Mouse (Mus musculus): Measurements from ENCODE around the gene Them7. TPM values are rescaled to one million over a fixed set of nuclear protein-coding genes. Genes with fewer than 3 reads are reported as not detected.

Them7 gene
- total RNA-seq, 2 experiments from 2014 or later, result 1.4 to 1.6 TPM

DNA sequence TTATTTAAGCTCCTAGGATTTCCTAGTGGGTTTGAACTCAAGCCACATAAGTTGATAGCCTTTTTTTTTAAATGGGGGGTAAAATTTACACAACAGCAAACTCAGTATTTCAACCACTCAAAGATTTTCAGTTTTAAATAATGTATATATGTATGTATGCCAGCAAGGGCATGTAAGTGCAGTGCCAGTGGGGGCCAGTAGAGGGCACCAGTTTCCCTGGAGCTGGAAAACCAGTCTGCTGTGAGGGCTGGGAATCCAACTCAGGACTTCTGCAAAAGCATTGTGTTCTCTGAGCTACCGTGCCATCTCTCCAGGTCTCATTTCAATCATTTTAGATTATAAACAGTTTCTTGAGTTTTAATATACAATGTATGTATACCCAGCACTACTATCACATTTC lies 74.8 kb downstream of the Them7 start:
- no peak for DNase-seq
- intact Hi-C loops (cut with DNase I), result no loop called here

DNA sequence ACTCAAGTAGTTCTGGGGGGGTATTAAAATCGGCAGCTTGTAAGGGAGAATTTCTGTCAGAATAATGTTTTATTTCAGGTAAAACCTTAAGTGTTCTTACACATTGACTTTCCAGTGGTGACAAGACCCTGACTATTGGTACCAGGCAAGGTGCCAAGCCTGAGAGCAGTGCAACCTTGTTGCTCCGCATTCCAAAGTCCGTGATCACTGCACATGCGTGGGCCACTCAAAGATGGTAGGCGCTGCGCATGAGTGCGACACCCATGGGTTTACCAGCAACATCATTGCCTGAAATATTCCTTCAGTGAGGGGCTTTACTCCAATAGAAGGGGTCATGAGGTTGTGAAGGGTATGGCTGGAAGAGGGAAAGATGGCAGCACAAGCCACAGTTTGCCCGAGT lies 77.0 kb downstream of the Them7 start:
- intact Hi-C loops (cut with DNase I), result no loop called here
- DNase-seq, result no peak

DNA sequence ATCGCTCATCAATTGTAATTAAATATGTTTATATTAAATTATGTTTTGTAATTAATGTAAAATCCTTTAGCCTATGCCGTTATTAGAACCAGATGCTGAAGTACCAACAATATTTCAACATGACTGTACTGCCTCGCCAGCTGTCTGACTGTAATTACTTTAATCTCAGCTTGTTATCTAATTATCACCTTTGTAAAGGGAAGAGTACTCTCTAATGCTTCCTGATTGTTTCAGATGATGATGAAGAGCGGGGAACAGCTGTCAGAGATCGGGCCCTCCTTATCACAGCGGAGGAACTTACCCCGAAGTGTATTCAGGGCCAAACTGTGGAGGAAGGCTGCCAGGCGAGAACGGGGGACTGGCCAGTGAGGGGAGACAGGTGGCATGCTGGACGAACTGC lies 77.4 kb downstream of the Them7 start:
- intact Hi-C loops (cut with DNase I), result no loop called here
- no peak for DNase-seq

DNA sequence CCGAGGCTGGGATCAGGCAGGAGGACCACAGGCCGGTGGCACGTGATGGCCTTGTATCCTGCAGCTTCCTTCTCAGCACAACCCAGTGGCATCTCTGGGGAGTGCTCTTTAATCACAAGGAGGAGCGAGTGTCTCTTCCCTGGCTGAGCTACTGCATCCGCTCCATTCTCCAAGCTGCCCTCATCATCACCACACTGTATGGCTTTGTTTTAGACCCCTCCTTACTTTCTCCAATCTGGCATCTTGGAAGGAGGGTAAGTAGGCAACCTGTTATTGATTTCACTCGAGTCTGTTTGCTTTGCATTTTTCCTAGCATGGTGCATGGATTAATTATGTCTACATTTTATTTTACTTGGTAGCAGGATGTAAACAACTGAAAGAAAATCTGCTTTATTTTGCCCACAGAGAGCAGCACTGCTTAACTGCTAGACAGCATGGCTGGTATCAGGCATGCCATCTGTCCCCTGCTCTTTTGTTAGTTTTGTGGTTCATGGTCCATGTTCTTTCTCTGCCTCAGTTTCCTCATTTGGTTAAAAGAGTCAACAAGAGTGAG lies 79.9 kb downstream of the Them7 start:
- no peak for DNase-seq
- intact Hi-C loops (cut with DNase I), result no loop called here

DNA sequence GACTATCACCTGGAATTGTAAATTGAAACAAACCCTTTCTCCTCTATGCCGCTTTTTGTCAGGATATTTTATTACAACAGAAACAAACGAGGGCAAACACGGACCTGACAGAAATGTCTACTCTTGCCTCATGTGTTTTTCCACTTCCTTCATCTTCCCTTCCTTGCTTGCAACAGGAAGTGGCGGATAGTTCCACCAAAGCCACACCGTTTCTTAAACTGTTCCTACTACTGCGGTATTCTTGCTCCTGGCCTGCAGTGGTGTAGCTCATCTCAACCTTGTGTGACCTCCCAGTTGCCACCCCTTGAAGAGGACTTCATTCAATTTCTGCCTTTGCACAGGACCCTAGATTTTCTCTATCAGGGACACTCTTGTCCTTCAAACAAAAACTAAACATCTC lies 81.8 kb downstream of the Them7 start:
- intact Hi-C loops (cut with DNase I), result no loop called here
- DNase-seq, result no peak

DNA sequence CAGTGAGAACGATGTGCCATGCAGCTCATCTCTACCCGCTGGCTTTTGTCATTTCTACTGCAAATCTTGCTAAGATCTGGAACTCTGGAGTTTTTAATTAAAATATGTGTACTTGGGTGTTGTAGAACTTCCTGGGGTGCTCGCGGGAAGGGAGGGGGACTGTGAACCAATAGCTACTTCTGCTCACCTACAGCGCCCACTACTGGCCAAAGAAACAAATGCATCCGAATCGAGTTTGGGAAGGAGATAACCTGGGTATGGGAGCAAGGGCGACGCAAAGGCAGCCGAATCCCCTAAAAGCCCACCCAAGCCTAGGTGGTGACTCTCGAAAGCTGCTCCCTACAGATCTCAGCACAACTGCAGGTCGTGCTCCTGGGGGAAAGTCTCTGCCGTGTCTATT lies 87.3 kb downstream of the Them7 start:
- no peak for DNase-seq
- intact Hi-C loops (cut with DNase I), result no loop called here

DNA sequence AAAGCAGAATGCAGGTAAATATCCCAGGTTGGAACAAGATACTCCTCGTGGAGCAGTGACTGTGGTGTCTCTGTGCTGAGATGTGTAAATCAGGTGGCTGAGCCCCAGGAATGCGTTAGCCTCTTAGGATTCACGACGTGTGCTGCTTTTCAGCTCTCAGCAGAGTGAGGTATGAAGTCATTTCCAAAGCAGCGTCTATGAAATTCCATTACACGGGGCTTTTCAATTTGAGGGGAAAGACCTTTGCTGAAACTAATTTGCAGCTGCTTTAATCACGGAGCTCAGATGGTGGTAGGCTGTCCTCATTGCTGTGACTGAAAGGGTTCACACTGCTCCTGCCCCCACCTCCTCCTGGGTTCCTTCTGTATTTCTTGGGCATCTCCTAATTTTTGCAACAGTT lies 87.9 kb downstream of the Them7 start:
- intact Hi-C loops (cut with DNase I), result no loop called here
- DNase-seq, result no peak

DNA sequence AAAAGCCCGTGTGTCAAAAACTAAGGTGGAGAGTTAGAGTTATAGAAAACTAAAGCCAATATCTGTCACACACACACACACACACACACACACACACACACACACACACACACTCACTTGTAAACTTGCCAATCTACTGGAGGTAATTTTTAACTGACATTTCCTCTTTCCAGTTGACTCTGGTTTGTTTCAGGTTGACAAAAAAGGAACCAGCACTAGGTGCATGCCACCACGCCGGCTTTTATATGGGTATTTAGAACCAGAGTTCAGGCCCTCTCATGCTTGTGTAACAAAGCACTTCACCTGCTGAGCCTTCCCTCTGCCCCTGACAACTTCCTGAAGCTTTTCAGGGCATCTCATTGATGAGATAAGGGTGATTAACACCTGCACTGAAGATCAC lies 89.0 kb downstream of the Them7 start:
- DNase-seq, result no peak
- intact Hi-C loops (cut with DNase I), result no loop called here

DNA sequence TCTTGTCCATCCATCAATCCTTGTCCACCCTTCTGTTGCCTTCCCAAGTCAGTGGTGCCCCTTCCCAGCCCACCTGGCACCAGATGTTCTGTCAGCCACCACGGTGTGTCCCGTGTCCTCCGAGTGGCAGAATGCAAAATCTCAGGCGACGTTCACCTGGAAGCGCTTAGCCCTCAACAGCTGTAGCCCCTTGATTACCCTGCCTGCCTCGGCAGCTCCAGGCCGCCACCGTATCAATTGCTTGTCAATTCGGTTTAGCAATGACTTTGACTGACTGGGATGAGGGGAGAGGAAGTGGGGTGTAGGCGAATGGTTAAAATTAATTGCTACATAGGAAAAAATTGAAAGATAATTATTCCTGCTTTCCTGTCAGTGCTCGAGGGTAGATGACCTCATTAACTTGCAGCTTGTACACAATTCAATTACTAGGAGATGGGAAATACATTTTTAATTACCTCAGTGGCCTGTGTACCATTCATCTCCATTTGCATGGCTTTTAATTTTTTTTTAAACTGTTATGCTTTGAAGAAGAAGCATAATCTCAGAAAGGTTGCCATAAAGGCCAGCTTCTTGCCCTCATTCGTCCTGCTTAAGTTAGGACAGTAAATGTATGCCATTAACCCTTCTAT lies 93.5 kb downstream of the Them7 start:
- intact Hi-C loops (cut with DNase I), result no loop called here

DNA sequence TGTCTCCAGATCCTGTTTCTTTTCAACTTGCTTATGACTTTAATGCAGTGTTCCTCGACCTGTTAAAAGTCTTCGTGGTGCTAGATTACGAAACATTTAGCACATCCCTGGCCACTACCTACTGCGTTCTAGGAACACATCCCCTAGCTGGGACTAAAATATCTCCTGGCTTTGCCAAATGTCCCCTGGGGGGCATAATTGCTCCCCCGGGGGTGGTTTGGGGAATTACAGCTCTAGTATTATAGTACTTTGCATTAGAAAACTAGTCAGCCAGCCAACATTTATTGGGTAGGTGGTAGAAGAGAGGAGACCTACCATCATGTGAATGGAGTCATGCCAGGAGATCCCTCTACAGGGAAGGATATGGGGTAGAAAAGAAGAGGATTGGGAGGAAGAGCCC lies 101.9 kb downstream of the Them7 start:
- intact Hi-C loops (cut with DNase I), result no loop called here
- no peak for DNase-seq

More for the DNA sequence above, 93.5 kb downstream of the Them7 start:
- DNase-seq, result no peak

DNA sequence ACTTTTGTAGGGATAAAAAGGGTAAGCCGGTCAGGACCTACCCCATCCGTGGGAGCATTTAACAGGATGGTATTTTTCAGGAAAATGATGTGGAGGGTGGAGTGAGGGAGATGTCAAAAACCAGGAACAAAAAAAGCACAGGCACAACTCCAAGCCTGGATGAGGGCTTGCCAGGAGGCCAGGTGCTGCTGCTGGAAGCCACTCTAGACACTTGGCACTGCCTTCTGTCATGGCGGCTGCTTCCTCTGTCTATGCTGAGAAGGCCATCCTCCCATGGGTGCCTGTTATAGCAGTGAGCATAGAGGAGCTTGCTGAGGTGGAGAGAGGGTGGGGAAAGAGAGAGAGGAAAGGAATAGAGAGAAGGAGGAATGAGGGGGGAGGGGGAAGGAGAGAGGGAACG lies 105.9 kb downstream of the Them7 start:
- peak; percentile 7 to 19 for DNase-seq
- intact Hi-C loops (cut with DNase I), result loop anchor here (5.0 kb wide), 1 partner anchor 752 kb away; no protein-coding TSS in a partner anchor

DNA sequence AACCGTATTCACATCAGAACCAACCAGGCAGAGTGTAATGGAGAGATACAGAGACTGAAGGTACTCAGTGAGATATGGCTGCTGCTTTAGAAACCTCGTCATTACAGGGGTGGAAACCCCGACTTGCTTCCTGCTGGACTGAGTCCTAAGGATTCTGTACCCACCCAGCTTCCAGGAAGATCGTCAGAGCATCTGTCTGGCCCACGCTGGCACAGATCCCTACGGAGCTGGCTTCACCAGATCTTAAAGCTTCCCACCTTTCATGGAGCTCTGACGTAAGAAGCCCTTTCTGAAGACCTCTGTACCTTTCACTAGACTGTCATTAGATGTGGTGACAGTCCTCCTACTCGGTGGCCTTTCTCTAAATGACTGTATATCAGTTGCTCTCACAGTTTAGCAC lies 109.0 kb downstream of the Them7 start:
- intact Hi-C loops (cut with DNase I), result loop anchor here (5.0 kb wide), 1 partner anchor 749 kb away; no protein-coding TSS in a partner anchor
- no peak for DNase-seq

DNA sequence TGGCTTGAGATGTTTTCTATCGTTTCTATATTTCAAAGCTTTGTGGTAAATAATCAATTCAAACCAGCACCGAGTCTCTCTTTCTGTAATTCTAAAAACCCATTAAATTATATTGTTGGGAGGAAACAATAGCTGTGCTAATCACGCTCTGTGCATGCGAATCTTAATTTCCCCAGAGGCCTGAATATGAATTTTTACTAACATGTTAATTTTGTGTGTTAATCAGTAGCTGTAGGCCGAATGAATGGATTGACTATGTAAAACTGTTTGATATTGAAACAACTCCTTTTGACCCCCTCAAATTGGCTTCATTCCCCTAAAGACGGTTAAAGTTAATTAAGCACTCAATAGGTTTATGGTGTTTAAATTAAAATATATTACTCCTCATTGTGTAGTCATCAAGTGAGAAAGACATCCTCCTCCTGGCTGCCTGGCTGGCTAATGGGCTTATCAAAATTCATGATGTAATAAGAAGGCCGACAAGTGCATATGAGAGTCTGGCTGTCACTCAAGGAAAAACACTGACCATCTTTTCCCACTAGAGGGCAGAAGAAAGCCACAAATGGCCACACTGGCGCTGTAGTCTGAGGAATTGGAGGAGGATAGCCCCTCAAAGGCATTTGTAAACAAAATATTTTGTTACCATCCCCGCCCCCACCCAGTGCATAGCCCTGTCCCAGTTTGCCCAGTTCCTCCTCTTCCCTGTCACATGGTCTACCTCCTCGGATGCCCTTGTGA lies 110.0 kb downstream of the Them7 start:
- DNase-seq, result peak; percentile 23 to 65
- intact Hi-C loops (cut with DNase I), result loop anchor here (1.0 to 5.0 kb wide), 2 partner anchors 94 to 748 kb away; no protein-coding TSS in a partner anchor

DNA sequence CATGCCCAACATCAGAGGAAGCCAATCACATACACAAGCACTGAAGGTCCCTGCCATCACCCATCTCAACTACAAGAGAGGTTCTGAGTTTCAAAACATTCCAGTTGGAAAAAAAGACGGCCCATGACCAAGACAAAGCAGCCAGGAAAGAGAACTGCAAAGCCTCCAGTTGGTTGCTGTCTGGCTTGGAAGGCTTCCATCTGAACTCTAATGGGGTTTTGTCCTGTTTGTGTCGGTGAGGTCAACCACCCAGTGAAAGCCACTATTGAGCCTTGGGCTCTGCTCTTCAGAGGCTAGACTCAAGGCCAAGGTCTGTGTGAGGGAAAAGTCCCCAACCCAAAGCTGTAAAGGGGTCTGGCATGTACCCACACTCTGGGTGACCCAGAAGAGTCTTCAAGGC lies 111.5 kb downstream of the Them7 start:
- DNase-seq, result peak; percentile 9 to 33
- intact Hi-C loops (cut with DNase I), result loop anchor here (5.0 kb wide), 1 partner anchor 857 kb away; no protein-coding TSS in a partner anchor

DNA sequence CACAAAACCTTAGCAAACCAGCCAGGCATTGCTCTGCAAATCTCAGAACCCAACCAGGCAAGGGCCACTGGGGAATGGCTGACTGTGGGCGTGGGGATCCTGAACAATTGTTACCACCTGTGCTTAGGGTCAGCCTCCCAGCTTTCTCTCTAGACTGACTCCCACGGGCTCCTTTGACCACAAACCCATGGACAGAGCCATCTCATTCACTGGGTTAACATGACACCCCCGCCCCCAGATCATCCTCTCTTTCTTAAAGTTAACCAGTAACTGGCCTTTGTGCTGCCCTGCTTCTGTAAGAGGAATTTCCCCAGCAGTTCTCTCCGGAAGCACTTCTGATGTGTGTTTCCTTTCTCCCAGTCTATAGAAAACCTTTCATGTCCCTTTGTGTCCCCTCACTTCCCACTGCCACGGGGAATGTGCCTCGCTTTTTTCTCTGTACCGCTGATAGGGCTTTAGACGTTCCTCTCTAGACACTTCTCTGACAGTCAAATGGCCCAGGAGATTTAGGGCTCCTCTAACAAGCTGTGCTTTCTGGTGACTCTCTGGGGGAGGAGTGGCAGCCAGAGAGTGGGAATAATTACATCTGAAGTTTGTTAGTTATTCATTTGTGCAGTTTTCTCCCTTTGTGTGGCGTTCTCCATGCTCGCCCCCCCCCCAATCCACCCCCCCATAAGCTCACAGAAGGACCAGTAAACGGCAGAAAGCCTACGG lies 112.4 kb downstream of the Them7 start:
- DNase-seq, result no peak
- intact Hi-C loops (cut with DNase I), result loop anchor here (5.0 kb wide), 1 partner anchor 856 kb away; no protein-coding TSS in a partner anchor

DNA sequence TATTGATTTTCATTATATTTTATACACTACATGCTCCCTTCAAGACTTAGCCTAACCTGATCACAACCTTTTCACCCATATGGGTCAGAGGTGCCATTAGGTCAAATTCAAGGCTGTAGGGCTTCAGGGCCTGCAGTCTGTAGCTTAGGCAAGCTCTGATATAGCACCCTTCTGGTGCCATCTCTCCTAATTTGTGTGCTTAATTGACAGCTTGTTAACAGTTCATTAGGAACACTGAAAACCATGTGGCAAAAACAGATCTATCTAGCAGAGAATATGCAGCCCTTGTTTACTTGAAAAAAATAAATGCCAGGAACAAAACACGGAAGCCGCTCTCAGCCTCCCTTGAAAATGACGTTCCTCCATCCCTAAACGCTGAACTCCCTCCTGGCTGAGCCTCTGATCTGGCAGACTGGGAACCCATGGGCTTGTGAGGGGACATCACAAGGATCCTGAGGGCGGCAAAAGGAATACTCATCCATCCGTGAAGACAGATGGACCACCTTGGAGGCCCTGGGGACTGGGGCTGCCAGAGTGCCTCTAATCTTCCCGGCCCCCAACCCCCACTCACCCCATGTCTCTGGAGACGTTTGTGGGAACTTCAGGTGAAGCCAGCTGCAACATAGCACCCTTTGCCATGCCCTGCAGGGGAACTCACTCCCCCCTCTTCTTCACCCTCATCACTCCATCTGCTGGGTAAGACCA lies 113.2 kb downstream of the Them7 start:
- DNase-seq, result no peak
- intact Hi-C loops (cut with DNase I), result loop anchor here (5.0 kb wide), 1 partner anchor 855 kb away; no protein-coding TSS in a partner anchor

DNA sequence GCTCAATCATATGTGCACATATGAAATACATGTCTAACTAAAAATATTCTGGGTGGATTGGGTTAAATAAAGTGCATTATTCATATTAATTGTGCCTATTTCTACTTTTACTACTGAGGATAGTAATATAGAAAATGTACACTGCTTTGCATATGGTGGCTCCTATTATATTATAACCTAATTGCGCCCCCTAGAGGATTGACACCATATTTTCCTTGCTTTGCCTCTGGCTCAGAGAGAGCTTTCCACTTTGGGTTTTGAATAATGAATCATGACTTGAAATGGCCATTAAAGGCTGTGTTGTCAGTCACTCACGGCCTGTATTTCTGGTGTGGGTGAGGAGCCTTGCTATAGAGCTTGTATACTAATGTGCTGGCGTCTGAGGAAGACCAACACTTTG lies 115.9 kb downstream of the Them7 start:
- intact Hi-C loops (cut with DNase I), result loop anchor here (5.0 kb wide), 1 partner anchor 852 kb away; no protein-coding TSS in a partner anchor
- no peak for DNase-seq

DNA sequence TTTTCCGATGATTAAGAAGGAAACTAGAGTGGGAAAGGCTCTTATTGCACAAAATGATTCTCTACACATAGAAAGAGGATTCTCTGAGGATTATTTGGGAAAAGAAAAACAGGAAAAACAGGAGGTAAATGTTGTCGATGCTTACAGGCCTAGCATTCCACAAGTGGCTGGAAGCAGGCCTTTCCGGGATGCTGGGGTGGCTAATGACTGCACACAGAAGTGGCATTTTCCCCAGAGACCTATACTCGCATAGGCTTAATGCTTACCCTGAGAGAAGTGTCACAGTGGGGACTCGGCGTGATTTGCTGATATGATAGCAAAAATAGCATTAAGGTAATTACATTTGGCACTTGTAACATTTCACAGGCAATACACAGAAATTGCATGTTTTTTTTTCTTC lies 124.8 kb downstream of the Them7 start:
- no peak for DNase-seq
- intact Hi-C loops (cut with DNase I), result no loop called here

DNA sequence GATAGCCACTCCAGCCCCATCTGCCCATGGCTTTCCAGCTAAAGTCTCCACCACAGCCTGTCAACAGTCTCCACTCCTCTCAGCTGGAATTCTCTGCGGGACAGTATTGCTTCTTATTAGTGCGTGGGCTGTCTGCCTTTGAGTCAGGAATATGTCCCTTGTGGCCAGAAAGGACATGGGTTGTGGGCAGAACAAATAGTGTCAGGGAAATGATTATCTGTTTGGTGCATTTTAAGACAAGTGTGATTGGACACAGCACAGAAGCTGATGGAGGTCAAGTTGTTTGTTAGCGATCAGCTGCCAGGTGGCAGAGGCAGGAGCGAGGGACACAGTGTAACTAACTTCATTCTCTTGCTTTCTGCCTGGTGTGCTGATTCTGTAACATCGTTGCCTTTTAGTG lies 132.7 kb downstream of the Them7 start:
- DNase-seq, result no peak
- intact Hi-C loops (cut with DNase I), result no loop called here

DNA sequence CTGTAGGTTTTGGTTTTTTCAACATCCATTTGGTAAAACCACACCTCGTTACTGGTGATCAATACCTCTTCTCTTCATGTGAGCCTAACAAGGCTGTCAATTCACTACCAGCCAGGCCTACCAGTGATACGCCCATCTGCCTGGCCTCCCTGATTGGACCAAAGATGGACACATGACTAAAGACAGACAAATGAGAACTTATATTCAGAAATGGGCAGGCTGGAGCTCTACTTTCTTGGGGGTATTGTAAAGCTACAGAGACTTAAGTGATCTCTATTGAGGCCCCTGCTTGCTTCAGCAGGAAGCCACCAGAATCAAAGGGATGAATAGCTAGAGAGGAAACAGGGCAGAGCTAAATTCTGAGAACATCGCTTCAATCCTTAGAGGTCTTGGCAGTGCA lies 133.9 kb downstream of the Them7 start:
- DNase-seq, result no peak
- intact Hi-C loops (cut with DNase I), result no loop called here

Measured in heart, postnatal 14 days (tissue).